Mouse (Mus musculus) midbrain, embryonic 12.5 days (tissue): Measurements from ENCODE around the gene Thy1. TPM values are rescaled to one million over a fixed set of nuclear protein-coding genes. Genes with fewer than 3 reads are reported as not detected.

Experiments used
- ATAC-seq: fragments of 200-750 bp; cut with Nextera tagmentation; 2 replicates; pipeline ENCODE4 v1.8.0; 2017; ENCODE audit warnings: low read depth, moderate TSS enrichment, moderate library complexity; ENCODE audit not compliant: low FRiP score
- H3K27ac ChIP-seq: fragments of 300-500 bp; sonication (generic); replicated peaks from 2 replicates; pipeline ENCODE4 v1.5.1; 2016; ENCODE audit warnings: mild to moderate bottlenecking
- H3K27me3 ChIP-seq: fragments of 300-500 bp; sonication (generic); 2 replicates; pipeline ENCODE4 v1.6.1; 2016; ENCODE audit warnings: mild to moderate bottlenecking
- H3K36me3 ChIP-seq: fragments of 300-500 bp; sonication (generic); 2 replicates; pipeline ENCODE4 v1.6.1; 2016
- H3K4me1 ChIP-seq: fragments of 300-500 bp; sonication (generic); 2 replicates; pipeline ENCODE4 v1.6.1; 2016
- H3K4me2 ChIP-seq: fragments of 300-500 bp; sonication (generic); replicated peaks from 2 replicates; pipeline ENCODE4 v1.6.1; 2016; ENCODE audit warnings: mild to moderate bottlenecking, moderate library complexity
- H3K4me3 ChIP-seq: fragments of 300-500 bp; sonication (generic); 2 replicates; pipeline ENCODE4 v1.5.1; 2016; ENCODE audit warnings: mild to moderate bottlenecking
- H3K9ac ChIP-seq: fragments of 300-500 bp; sonication (generic); replicated peaks from 2 replicates; pipeline ENCODE4 v1.6.1; 2016; ENCODE audit warnings: mild to moderate bottlenecking, moderate library complexity
- H3K9me3 ChIP-seq: fragments of 300-500 bp; sonication (generic); 2 replicates; pipeline ENCODE4 v1.6.1; 2016; ENCODE audit warnings: mild to moderate bottlenecking
- WGBS: fragments of 180-500 bp; shearing (Covaris S2); methylation state at CpG from one replicate; pipeline ENCODE4 v1.1.7; 2016; 5-methylcytosine and 5-hydroxymethylcytosine counted together
- polyA plus RNA-seq: library from polyadenylated mRNA; unstranded; fragments of >200 nt; fragmentation: Nextera tagmentation; extraction: Ambion mirVana; gene quantifications from 2 replicates; pipeline ENCODE4 v1.2.1, GENCODE M21; 2016

Thy1 gene
- polyA plus RNA-seq, 1 experiment from 2014 or later: not detected

- no peak overlapping the region for H3K27ac ChIP-seq
- H3K36me3 ChIP-seq: no peaks in the 10 kb centered on the region
- no peak overlapping the region for H3K4me3 ChIP-seq
- no peak for ATAC-seq
- H3K9ac ChIP-seq: no peak overlapping the region
- no peaks in the 10 kb centered on the region for H3K9me3 ChIP-seq
- peaks cover 31% of the 10 kb centered on the region for H3K4me1 ChIP-seq
- 72% methylated on average over 12 of the region's 12 CpGs for WGBS
- peaks cover 47% of the 10 kb centered on the region for H3K27me3 ChIP-seq
- no peak overlapping the region for H3K4me2 ChIP-seq
Measured at GRCm38 (mm10) chr9:44088877-44089608, 45.9 kb downstream of the Thy1 start.

- H3K9ac ChIP-seq: no peak overlapping the region
- peak overlapping the region; percentile 4; the same call in 1 of the 2 replicates for H3K4me3 ChIP-seq
- H3K36me3 ChIP-seq: no peaks in the 10 kb centered on the region
- H3K4me2 ChIP-seq: peak overlapping the region; percentile 31
- no peak overlapping the region for H3K27ac ChIP-seq
- peak; percentile 44; the same call in 1 of the 2 replicates for ATAC-seq
- H3K9me3 ChIP-seq: no peaks in the 10 kb centered on the region
- peaks cover 13% of the 10 kb centered on the region for H3K4me1 ChIP-seq
- WGBS: 30% methylated on average over 24 of the region's 24 CpGs
- H3K27me3 ChIP-seq: peaks cover 5% of the 10 kb centered on the region; the same call in 1 of the 2 replicates
Measured at GRCm38 (mm10) chr9:44093612-44094503, 50.7 kb downstream of the Thy1 start.

GRCm38 (mm10) chr9:44094737-44095136, 51.6 kb downstream of the Thy1 start:
- H3K4me2 ChIP-seq: no peak overlapping the region
- H3K9me3 ChIP-seq: no peaks in the 10 kb centered on the region
- H3K36me3 ChIP-seq: no peaks in the 10 kb centered on the region
- H3K4me1 ChIP-seq: peaks cover 13% of the 10 kb centered on the region
- no peak overlapping the region for H3K9ac ChIP-seq
- H3K27me3 ChIP-seq: peaks cover 3% of the 10 kb centered on the region; the same call in 1 of the 2 replicates
- H3K4me3 ChIP-seq: no peak overlapping the region
- 92% methylated on average over 3 of the region's 3 CpGs for WGBS
- no peak for ATAC-seq
- no peak overlapping the region for H3K27ac ChIP-seq

- Histone ChIP-seq H3K27me3 (no peaks in the 10 kb centered on the region), H3K9me3 (no peaks in the 10 kb centered on the region), H3K36me3 (no peaks in the 10 kb centered on the region), H3K27ac (no peak overlapping the region), H3K4me2 (no peak overlapping the region), H3K4me1 (peaks cover 13% of the 10 kb centered on the region), H3K4me3 (no peak overlapping the region), H3K9ac (no peak overlapping the region)
- WGBS: 95% methylated on average over 9 of the region's 9 CpGs
- no peak for ATAC-seq
Measured at GRCm38 (mm10) chr9:44095781-44096180, 52.6 kb downstream of the Thy1 start.

GRCm38 (mm10) chr9:44096536-44096935, 53.4 kb downstream of the Thy1 start:
- peak overlapping the region; percentile 43; the same call in 1 of the 2 replicates for H3K27ac ChIP-seq
- no peak overlapping the region for H3K9ac ChIP-seq
- H3K27me3 ChIP-seq: no peaks in the 10 kb centered on the region
- no peaks in the 10 kb centered on the region for H3K36me3 ChIP-seq
- no peak overlapping the region for H3K4me3 ChIP-seq
- no peak overlapping the region for H3K4me2 ChIP-seq
- no peaks in the 10 kb centered on the region for H3K9me3 ChIP-seq
- H3K4me1 ChIP-seq: peaks cover 15% of the 10 kb centered on the region
- WGBS: 8% methylated on average over 9 of the region's 9 CpGs
- ATAC-seq: peak; percentile 60; the same call in 1 of the 2 replicates

Other genes with a start within 250 kb of the Thy1 start
- 6.4 and 12.5 TPM in 2 replicates for gene Usp2, start 23.6 kb downstream of the Thy1 start, polyA plus RNA-seq
- gene Mfrp, start 58.3 kb downstream of the Thy1 start, polyA plus RNA-seq: 0.10 TPM in 1 of 2 replicates, not detected in the other
- 1.3 TPM in 2 replicates for gene C1qtnf5, start 63.9 kb downstream of the Thy1 start, polyA plus RNA-seq
- gene Gm49380, start 70.1 kb downstream of the Thy1 start, polyA plus RNA-seq: 0.24 and 0.43 TPM in 2 replicates
- gene Rnf26, start 70.1 kb downstream of the Thy1 start, polyA plus RNA-seq: 60.6 and 64.2 TPM in 2 replicates
- gene Mcam, start 91.1 kb downstream of the Thy1 start, polyA plus RNA-seq: 12.1 and 14.3 TPM in 2 replicates
- gene Cbl, start 190.7 kb downstream of the Thy1 start, polyA plus RNA-seq: 27.2 and 32.0 TPM in 2 replicates
- not detected in 2 replicates for gene Ccdc153, start 197.3 kb downstream of the Thy1 start, polyA plus RNA-seq
- 0.20 and 0.31 TPM in 2 replicates for gene Pdzd3, start 208.1 kb downstream of the Thy1 start, polyA plus RNA-seq
- 2.6 and 3.3 TPM in 2 replicates for gene Nlrx1, start 225.2 kb downstream of the Thy1 start, polyA plus RNA-seq
- gene Abcg4, start 245.2 kb downstream of the Thy1 start, polyA plus RNA-seq: 12.9 and 14.4 TPM in 2 replicates